Mouse (Mus musculus) cerebellum, postnatal 25 days (tissue): ENCODE data around the gene Gm2042.
"Not testable (repeated sequence)": the region's sequence is repeated elsewhere in the genome, so short reads cannot be mapped to it uniquely, and the experiment has no call there.

Experiments
- DNase-seq, 2 experiments: peaks; one replicate each; pipeline ENCODE4 v3.0.0; 2021; ENCODE audit warnings: mixed read lengths in 2 of 2

Gm2042 gene

DNA sequence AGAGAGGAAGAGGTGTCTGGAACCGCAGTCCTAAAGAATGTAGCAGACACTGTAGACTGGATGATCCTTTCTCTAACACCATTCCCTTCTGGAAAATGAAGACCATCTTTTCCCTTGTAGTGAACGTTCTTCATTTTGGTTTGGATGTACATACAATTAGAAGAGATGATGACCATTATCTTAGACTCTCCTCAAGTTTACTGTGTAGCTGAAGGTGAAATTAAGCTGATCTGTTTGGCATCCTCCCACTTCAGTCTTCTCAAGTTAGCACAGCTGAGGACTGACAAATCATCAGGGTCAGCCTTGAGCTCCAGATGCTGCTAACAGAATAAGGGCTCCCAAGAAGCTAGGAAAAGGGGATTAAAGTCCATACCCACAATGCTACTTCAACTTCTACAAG lies at the start of gene Gm2042:
Gene Gm2042, plus strand, starts transcription at position 301 of the 400 bp plus-strand sequence.
- not testable (repeated sequence) for DNase-seq

- DNase-seq: not testable (repeated sequence)
Observed at GRCm38 (mm10) chr12:87919721-87920120, 34.2 kb upstream of the Gm2042 start, which contains the start of gene Gm2035. TSS of gene Gm2035 (minus strand) at chr12:87919857.

DNA sequence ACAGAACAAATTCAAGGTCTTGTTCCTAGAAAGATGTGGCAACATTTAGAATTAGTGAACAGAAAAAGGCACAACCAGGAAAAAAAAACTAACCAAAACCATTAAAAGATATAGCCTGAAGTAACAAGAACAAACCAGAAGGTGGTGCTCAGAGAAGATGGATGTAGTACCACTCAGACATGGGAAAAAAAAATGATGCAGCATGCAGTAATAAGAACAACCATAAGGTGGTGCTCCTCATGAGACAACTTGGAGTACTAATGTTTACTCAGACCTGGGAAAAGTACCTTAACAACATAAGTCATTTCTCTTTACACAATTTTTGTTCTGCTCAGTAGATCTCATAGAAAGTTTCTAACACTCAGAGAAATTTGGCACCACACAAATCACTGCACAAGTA lies 30.1 kb downstream of the Gm2042 start:
- not testable (repeated sequence) for DNase-seq

DNA sequence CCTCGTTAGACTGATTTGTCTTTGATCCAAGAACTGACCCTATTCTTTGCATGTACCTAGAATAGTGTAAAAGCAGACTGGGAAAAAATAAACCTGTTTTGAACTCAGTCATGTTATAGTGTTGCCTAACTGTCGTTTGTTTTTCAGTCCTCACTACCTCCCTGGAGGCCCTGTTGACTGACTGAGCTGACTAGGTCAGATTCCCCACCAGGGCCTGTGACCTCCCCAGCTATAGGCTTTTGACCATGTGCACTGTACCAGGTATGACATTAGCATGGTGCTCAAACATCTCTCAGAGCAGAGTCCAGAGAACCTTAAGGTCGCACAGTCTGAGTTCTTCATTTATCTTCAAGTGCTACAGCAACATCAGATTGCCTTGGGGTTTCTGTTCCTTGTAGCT lies 50.2 kb downstream of the Gm2042 start:
- DNase-seq: not testable (repeated sequence)
